Mouse (Mus musculus) CD4-positive helper T cell, adult 2 months (primary cell): ENCODE results near the gene Bfsp2.
"Not testable (repeated sequence)": the region's sequence is repeated elsewhere in the genome, so short reads cannot be mapped to it uniquely, and the experiment has no call there.

Source experiments
- DNase-seq: peaks from one replicate; pipeline ENCODE4 v3.0.0-alpha.2; 2012; ENCODE audit warnings: low read depth, missing footprints, low spot score

Bfsp2 gene

GRCm38 (mm10) chr9:103430431-103431220, 49.6 kb downstream of the Bfsp2 start:
- no peak for DNase-seq

DNA sequence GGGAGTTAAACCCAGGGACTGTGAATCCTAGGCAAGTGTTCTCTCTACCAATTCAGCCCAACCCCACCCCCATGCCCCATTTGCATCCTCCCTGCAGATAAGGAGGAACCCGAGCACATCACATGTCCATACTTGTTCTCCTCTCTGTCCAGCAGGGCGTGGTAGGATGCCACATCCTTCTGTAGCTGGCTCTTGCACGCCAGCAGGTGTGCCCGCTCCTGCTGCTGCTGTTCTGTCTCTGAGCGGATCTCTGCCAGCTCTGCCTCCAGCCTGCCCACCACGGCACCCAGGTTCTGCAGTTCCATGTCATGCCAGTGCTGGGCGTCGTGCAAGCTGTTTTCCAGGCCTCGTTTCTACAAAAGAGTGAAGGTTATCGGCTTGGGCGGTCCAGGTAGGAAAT, 53.8 kb downstream of the Bfsp2 start:
- peak; percentile 41 for DNase-seq

DNA sequence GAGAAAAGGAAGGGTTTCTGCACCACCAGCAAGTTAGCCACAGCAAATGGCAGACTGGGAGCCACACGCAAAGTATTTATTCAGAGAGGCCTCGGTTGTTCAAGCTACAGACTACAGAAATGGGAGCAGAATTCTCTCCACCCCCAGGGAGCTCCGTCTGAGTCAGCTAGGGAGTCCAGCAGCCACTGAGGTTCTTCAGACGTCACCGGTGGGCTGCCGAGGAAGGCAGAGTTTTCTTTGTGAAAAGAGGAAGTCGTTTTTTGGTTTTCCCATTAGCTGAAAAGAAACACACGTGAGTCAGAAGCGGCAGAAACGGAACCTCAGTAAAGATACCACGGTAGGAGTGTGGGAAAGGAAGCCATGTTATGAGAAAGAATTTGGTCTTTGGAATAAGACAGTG, 55.4 kb downstream of the Bfsp2 start:
- DNase-seq: peak; percentile 56

DNA sequence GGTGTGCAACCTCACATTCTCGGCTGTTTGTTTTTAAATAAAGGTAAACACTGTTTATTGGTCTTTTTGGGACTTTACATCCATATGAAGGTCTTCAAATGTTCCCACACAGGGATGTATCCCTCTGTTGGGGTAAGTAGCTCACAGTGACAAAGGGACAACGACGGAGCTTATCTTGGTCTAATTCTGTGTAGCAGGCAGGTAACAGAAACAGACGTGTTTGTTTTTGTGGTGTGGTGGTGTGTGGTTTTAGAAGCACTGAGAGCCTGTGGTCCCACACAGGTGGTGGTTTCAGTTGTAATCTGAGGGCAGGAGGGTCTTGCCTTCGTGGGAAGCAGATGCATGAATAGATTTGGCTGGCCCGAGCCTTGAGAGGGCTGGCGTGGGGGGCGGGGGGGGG, 56.3 kb downstream of the Bfsp2 start:
- DNase-seq: peak; percentile 26

DNA sequence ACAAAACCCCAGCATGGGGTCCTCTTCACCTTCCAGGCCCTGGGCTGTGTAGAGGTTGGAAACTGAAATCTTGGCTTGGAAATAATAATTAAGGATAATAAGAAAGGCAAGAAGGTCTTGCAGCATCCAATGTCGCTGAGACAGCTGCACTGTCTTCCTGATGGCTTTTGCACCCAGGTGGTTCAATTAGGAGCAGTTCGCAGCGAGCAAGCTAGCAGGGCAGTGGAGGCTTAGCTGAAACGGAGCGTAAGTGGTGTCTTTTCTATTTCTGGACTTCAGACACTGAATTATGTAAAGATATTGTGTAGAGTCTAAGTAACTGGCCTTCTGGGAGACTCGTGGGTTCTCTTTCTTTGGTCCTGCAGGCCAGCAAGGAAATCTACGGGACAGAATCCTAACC, 56.8 kb downstream of the Bfsp2 start:
- DNase-seq: no peak

DNA sequence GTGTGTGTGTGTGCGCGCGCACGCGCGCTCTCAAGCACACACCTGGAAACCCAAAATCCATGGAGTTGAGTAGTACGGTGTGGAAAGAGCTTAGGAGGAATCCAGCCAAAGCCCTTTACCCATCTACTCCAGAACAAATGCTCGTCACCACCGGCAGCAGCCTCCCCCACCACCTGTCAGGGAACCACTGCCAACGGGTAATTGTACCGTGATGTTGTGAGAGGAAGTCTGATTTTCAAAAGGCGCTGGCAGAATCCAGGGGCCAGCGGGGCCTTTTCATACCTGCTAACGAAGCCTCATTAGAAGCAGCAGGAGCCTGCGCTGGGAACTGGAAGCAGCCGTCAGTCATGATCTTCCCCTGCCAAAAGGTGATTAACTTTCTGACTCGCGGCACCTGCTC, 57.4 kb downstream of the Bfsp2 start:
- no peak for DNase-seq

DNA sequence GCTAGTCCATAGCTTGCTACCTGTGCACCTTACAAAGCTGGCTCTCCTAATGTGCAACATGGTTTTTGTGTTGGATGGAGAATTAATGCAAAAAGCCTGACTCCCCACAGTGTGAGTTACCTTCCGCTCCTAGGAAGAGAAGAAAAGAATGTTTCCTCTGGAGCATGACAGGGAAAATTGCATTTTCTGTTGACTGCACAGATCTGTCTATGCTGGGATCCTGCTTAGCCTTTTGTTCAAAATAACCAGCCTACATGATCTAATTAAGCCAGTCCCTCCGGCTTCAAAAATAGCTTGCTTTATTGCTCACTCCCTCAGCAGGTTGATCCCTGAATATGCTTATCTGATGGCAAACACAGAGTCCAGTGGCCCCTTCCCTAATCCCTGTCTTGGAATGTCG, 59.4 kb downstream of the Bfsp2 start:
- DNase-seq: no peak

DNA sequence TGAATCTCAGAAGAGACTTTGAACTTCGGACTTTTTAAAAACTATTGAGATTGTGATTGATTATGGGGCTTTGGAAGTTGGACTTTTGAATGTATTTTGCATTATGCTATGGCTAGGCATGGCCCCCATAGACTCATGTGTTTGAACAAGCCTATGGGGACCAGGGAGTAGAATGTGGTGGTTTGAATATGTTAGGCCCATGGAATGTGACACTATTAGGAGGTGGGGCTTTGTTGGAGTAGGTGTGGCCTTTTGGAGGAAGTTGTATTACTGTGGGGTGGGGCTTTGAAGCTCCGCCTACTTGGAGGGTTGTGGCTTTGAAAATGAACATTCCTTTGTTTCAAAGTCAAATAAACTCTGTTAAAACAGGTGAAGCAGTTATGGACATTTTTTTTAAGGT, 61.4 kb downstream of the Bfsp2 start:
- DNase-seq: no peak

DNA sequence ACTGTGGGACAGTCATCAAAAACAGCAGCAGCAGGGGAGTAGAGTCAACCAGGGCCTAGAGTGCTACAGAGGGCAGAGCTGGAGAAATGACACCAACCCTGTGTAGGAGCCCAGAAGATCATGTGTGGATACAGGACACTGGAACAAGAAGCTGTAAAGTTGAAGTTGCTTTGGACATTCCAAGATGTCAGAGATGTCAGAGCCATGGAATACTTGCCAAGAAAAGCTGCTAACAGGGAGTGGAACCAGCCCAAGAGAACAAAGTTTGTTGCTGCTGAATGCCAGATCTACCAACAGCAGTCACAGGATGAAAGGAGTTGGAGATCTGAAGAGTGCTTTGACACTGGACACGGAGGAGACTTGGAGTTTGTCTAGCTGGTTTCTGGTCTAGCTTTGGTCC, 62.0 kb downstream of the Bfsp2 start:
- DNase-seq: not testable (repeated sequence)

DNA sequence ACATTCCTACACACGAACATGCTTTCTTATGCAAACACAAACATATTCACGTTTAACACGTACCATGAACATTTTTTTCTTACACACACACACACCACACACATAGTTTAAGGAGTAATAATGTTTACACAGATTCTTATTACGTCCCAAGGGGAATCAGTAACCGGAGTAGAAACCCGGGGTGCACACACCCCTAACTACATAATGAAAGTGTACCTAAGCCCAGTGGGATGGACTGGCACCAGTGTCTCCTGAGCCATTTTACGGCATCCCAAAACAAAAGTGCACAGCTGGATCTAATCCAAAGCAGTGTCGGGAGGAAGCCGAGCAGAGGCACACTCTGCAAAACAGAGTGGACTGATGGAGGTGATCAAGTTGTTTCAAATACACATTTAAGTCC, 66.8 kb downstream of the Bfsp2 start:
- DNase-seq: no peak

- no peak for DNase-seq
Measured at GRCm38 (mm10) chr9:103409119-103409518, 71.1 kb downstream of the Bfsp2 start.

DNA sequence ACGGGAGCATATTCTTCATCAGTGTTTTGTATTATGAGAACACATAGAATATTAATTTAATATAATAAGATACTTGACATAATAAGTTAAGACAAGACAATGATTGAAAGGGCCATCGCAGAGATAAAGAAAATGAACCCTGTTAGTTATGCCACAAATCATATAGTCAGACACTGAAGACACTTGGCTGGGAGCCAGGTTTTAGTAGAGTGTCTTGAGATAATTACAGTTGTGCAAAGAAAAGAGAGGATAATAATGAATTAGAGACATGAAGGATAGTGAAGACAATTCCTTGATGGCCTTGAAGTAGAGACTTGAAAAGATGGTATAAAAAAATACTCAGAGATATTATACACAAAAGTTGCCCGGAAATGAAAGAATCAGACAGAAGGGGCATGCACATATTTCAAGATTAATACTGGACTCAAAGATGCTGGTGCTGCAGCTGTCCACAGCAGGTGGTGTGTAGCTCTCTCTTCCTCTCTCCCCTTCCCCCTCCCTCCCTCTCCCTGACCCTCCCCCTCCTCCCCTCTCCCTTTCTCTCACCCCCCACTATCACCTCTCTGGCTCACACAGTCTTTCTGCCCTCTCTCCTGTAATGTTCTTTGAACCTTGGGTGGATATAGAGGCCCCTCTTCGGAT, 72.0 kb downstream of the Bfsp2 start:
- no peak for DNase-seq

DNA sequence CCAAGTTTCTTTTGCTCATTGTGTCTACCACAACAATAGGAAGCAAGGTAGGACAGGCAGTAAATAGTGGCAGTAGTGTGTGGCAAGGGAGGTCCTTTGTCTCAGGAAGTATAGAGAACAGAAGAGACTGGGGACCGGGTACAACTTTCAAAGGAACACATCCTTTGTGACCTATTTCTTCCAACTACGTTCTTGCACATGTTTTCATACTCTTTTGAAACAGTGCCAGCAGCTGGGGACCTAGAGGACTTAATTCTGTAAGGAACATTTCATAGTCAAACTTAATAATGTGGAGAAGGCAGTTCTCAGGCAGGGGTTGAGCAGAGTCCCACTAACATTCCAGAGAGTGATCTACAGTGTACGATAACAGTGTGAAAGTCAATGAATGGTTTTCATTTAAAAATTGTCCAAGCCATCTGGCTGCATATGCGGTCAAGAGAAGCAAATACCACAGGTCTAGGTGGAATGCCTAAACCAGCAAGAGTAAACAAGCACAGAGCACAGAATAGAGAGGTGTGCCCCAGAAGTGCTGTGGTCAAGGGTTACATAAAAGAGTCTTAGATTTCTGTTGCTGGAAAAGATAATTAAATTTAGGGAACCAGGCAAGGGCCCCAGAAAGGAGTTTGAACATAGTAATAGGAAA, 76.8 kb downstream of the Bfsp2 start:
- DNase-seq: no peak

DNA sequence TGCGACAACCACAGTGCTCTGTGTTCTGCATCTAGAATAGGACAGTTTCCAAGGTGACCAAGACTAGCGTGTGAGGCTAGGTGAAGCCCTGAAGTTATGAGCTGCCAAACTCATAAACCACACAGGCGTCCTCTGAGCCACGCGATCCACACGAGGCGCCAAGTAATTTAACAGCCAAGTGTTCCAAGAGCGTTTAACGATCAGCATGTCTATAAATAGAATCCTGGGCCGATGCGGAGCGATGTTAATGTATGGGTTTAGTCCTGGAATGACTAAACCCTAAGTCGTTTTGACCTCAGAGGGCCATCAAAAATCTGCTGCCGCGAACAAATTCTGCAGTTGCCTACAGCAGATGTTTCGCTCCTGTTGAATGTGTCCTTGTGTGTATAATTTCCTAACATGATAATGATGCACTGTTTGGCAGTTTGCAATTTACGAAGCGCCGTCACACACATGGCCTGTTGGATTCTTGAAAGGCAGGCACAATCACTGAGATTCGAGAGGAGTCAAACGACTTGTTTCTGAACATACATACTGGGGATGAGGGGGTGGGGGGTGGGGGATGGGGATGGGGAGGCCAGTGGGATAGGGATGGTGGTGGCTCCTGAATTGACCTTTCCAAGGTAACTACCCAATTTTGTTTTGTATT, 81.6 kb downstream of the Bfsp2 start:
- DNase-seq: no peak

GRCm38 (mm10) chr9:103393256-103393655, 87.0 kb downstream of the Bfsp2 start:
- no peak for DNase-seq

GRCm38 (mm10) chr9:103391796-103392372, 88.3 kb downstream of the Bfsp2 start:
- DNase-seq: no peak

DNA sequence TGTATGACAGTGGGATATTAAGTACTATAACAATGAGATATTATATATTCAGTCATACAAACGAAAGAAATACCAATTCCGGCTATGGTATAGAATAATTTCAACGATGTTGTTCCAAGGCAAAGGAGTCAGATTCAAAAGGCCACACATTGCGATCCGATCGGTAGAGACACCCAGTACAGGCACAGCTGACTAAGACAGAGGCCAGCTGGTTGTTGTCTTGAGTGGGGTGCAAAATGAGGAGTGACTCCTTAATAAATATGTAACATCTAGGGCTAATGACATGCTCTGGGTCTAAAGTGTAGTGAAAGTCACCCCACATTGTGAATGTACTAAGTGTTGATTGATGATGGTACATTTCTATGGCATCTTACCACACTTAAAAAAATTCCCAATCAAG, 91.0 kb downstream of the Bfsp2 start:
- DNase-seq: no peak

- no peak for DNase-seq
Measured at GRCm38 (mm10) chr9:103387011-103387653, 93.1 kb downstream of the Bfsp2 start.

- no peak for DNase-seq
Measured at GRCm38 (mm10) chr9:103386573-103386972, 93.6 kb downstream of the Bfsp2 start.

DNA sequence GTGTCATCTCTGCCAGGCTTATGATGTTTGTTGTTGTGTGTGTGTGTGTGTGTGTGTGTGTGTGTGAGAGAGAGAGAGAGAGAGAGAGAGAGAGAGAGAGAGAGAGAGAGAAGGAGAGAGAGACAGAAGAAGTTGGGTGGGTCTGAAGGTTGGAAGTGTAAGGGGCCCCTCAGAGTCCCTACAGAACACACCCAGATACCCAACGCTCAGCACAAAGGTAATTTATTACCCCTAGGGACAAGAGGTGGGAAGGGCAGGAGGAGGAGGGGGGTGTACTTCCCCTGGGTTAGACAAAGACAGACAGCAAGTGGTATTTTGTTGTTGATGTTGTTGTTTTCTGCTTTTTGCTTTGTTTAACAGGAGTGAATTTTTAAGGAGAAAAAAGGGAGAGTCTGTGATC, 94.6 kb downstream of the Bfsp2 start:
- DNase-seq: no peak

GRCm38 (mm10) chr9:103384141-103384796, 96.0 kb downstream of the Bfsp2 start:
- DNase-seq: no peak
